Mouse (Mus musculus) MEL (cell line): ENCODE results near the gene Nat10.

Experiments used
- CTCF ChIP-seq, 3 experiments: IDR thresholded peaks in 2 of 3; conservative IDR thresholded peaks in 1 of 3; 2 replicates each; pipeline ENCODE4 v1.5.1; 2011 to 2012; ENCODE audit warnings: low read length in 3 of 3, low read depth in 2 of 3, mild to moderate bottlenecking in 2 of 3, improper control_type of control experiment in 1 of 3, inconsistent platforms in 1 of 3, mixed read lengths in 1 of 3, moderate library complexity in 1 of 3; ENCODE audit not compliant: control insufficient read depth in 1 of 3, insufficient read depth in 1 of 3, poor library complexity in 1 of 3, severe bottlenecking in 1 of 3
- GATA1 ChIP-seq: IDR thresholded peaks from 2 replicates; pipeline ENCODE4 v1.6.1; 2011; ENCODE audit warnings: low read depth, low read length, improper control_type of control experiment
- POLR2A ChIP-seq, 2 experiments: IDR thresholded peaks; 2 replicates each; pipeline ENCODE4 v1.6.1; 2011 to 2012; ENCODE audit warnings: low read length in 2 of 2, mild to moderate bottlenecking in 2 of 2, control low read depth in 1 of 2, improper control_type of control experiment in 1 of 2, low read depth in 1 of 2, moderate library complexity in 1 of 2; ENCODE audit not compliant: control insufficient read depth in 1 of 2, insufficient read depth in 1 of 2, poor library complexity in 1 of 2
- RCOR1 ChIP-seq: IDR thresholded peaks from 2 replicates; pipeline ENCODE4 v1.6.1; 2012; ENCODE audit warnings: low read depth, mild to moderate bottlenecking, inconsistent platforms, low read length, improper control_type of control experiment
- SIN3A ChIP-seq: IDR thresholded peaks from 2 replicates; pipeline ENCODE4 v1.6.1; 2012; ENCODE audit warnings: low read length, improper control_type of control experiment, inconsistent platforms
- ZC3H11A ChIP-seq: IDR thresholded peaks from 2 replicates; pipeline ENCODE4 v1.6.1; 2012; ENCODE audit warnings: low read depth, mild to moderate bottlenecking, inconsistent platforms, low read length, improper control_type of control experiment
- ZNF384 ChIP-seq: IDR thresholded peaks from 2 replicates; pipeline ENCODE4 v1.6.1; 2012; ENCODE audit warnings: low read depth, mild to moderate bottlenecking, inconsistent platforms, low read length, improper control_type of control experiment

DNA sequence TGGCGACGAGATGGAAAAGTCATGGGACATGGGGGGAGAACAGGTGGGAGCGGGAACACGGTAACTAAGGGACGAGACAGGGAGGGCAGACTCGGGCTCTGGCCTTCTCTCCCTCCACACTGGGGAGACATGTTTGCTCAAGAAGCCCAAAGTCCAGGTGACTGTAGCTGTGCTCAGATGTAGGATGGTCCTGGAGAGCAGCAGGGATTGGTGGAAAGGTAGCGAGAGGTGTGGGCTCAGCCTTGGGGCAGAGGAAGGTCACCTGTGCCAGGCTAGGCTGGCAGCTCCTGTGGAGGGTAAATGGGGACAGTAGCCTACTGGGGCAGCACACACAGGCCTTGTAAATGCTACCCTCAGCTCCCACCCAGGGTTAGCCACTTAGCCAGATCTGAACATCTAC is 47.2 kb downstream of the Nat10 start:
- TF ChIP-seq ZNF384 (no peak), POLR2A (IDR thresholded peaks at IDR 0.05; ENCODE audit: control insufficient read depth in 1 of 2, insufficient read depth in 1 of 2, low read depth in 1 of 2, low read length in 2 of 2, poor library complexity in 1 of 2) (no peak), CTCF (IDR thresholded peaks at IDR 0.05 in 2 of 3, conservative IDR thresholded peaks at IDR 0.05 in 1 of 3; ENCODE audit: control insufficient read depth in 1 of 3, insufficient read depth in 1 of 3, low read depth in 2 of 3, low read length in 3 of 3, poor library complexity in 1 of 3, severe bottlenecking in 1 of 3) (no peak), ZC3H11A (no peak), RCOR1 (no peak), SIN3A (no peak), GATA1 (no peak)
